Mouse (Mus musculus) lung, adult 2 months (tissue): Measurements from ENCODE around the gene Dcaf11.

ENCODE experiments used
- CTCF ChIP-seq: fragments of 200-500 bp; IDR thresholded peaks from 2 replicates; pipeline ENCODE4 v1.5.1; 2011; ENCODE audit warnings: mild to moderate bottlenecking, low read length, control low read depth; ENCODE audit not compliant: insufficient read depth
- POLR2A ChIP-seq: fragments of 200-500 bp; IDR thresholded peaks from 2 replicates; pipeline ENCODE4 v1.6.1; 2011; ENCODE audit warnings: low read depth, mild to moderate bottlenecking, control low read depth, low read length, borderline replicate concordance; ENCODE audit errors: extremely low read depth

GRCm38 (mm10) chr14:55580731-55581130 lies 20.9 kb downstream of the Dcaf11 start:
- no peak for TF ChIP-seq CTCF
- TF ChIP-seq POLR2A = no peak
